Mouse (Mus musculus): ENCODE results near the gene Pllp. TPM values are rescaled to one million over a fixed set of nuclear protein-coding genes. Genes with fewer than 3 reads are reported as not detected.

Gene Pllp
- polyA plus RNA-seq, 1 experiment from 2014 or later: 0.25 TPM

- no peaks in the 10 kb centered on the region for H3K9me3 ChIP-seq (ENCODE audit: control insufficient read depth, low read length)
- H3K4me1 ChIP-seq (replicated peaks; ENCODE audit: control insufficient read depth, insufficient read depth, low read length): no peaks in the 10 kb centered on the region
- no peak overlapping the region for H3K4me2 ChIP-seq (replicated peaks; ENCODE audit: low read depth, low read length)
- no peak overlapping the region for H3K4me3 ChIP-seq (ENCODE audit: low read depth, low read length)
- H3K27ac ChIP-seq (ENCODE audit: low read depth, low read length): no peak overlapping the region
- H3K27me3 ChIP-seq (ENCODE audit: control insufficient read depth, insufficient read depth, low read length): no peaks in the 10 kb centered on the region
- WGBS: 91% methylated on average over 3 of the region's 3 CpGs
- 0 out of 2 replicates have a peak, but pooled peaks cover 5% of the 10 kb centered on the region for H3K36me3 ChIP-seq (ENCODE audit: control insufficient read depth, insufficient read depth, low read length)
- no peak overlapping the region for H3K9ac ChIP-seq (ENCODE audit: low read depth, low read length)
- DNase-seq (ENCODE audit: low spot score): no peak
- ATAC-seq (ENCODE audit: low FRiP score): no peak
Observed at GRCm38 (mm10) chr8:94646165-94646564, 49.9 kb downstream of the Pllp start.

- no peak overlapping the region for H3K4me2 ChIP-seq (replicated peaks; ENCODE audit: low read depth, low read length)
- H3K9ac ChIP-seq (ENCODE audit: low read depth, low read length): no peak overlapping the region
- no peaks in the 10 kb centered on the region for H3K4me1 ChIP-seq (replicated peaks; ENCODE audit: control insufficient read depth, insufficient read depth, low read length)
- DNase-seq (ENCODE audit: low spot score) (no peak), ATAC-seq (ENCODE audit: low FRiP score) (no peak)
- no peaks in the 10 kb centered on the region for H3K27me3 ChIP-seq (ENCODE audit: control insufficient read depth, insufficient read depth, low read length)
- H3K9me3 ChIP-seq (ENCODE audit: control insufficient read depth, low read length): no peaks in the 10 kb centered on the region
- H3K27ac ChIP-seq (ENCODE audit: low read depth, low read length): no peak overlapping the region
- H3K4me3 ChIP-seq (ENCODE audit: low read depth, low read length): no peak overlapping the region
- H3K36me3 ChIP-seq (ENCODE audit: control insufficient read depth, insufficient read depth, low read length): 0 out of 2 replicates have a peak, but pooled peaks cover 5% of the 10 kb centered on the region
- 52% methylated on average over 1 of the region's 1 CpGs for WGBS
Observed at GRCm38 (mm10) chr8:94645202-94645601, 50.9 kb downstream of the Pllp start.

- no peak for DNase-seq (ENCODE audit: low spot score)
- 0 out of 2 replicates have a peak, but pooled peaks cover 12% of the 10 kb centered on the region for H3K36me3 ChIP-seq (ENCODE audit: control insufficient read depth, insufficient read depth, low read length)
- 93% methylated on average over 3 of the region's 3 CpGs for WGBS
- no peaks in the 10 kb centered on the region for H3K27me3 ChIP-seq (ENCODE audit: control insufficient read depth, insufficient read depth, low read length)
- ATAC-seq (ENCODE audit: low FRiP score): no peak
- no peak overlapping the region for H3K9ac ChIP-seq (ENCODE audit: low read depth, low read length)
- H3K4me3 ChIP-seq (ENCODE audit: low read depth, low read length): no peak overlapping the region
- H3K4me2 ChIP-seq (replicated peaks; ENCODE audit: low read depth, low read length): no peak overlapping the region
- no peak overlapping the region for H3K27ac ChIP-seq (ENCODE audit: low read depth, low read length)
- H3K9me3 ChIP-seq (ENCODE audit: control insufficient read depth, low read length): no peaks in the 10 kb centered on the region
- H3K4me1 ChIP-seq (replicated peaks; ENCODE audit: control insufficient read depth, insufficient read depth, low read length): no peaks in the 10 kb centered on the region
Observed at GRCm38 (mm10) chr8:94641938-94642337, 54.1 kb downstream of the Pllp start.

- ATAC-seq (ENCODE audit: low FRiP score): no peak
- no peak overlapping the region for H3K27ac ChIP-seq (ENCODE audit: low read depth, low read length)
- H3K4me2 ChIP-seq (replicated peaks; ENCODE audit: low read depth, low read length): no peak overlapping the region
- H3K36me3 ChIP-seq (ENCODE audit: control insufficient read depth, insufficient read depth, low read length): 0 out of 2 replicates have a peak, but pooled peaks cover 12% of the 10 kb centered on the region
- H3K9me3 ChIP-seq (ENCODE audit: control insufficient read depth, low read length): no peaks in the 10 kb centered on the region
- no peaks in the 10 kb centered on the region for H3K4me1 ChIP-seq (replicated peaks; ENCODE audit: control insufficient read depth, insufficient read depth, low read length)
- no peak overlapping the region for H3K9ac ChIP-seq (ENCODE audit: low read depth, low read length)
- no peak overlapping the region for H3K4me3 ChIP-seq (ENCODE audit: low read depth, low read length)
- no peaks in the 10 kb centered on the region for H3K27me3 ChIP-seq (ENCODE audit: control insufficient read depth, insufficient read depth, low read length)
- no peak for DNase-seq (ENCODE audit: low spot score)
- WGBS: 91% methylated on average over 2 of the region's 2 CpGs
Observed at GRCm38 (mm10) chr8:94641183-94641582, 54.9 kb downstream of the Pllp start.

- H3K27ac ChIP-seq (ENCODE audit: low read depth, low read length): no peak overlapping the region
- no peak overlapping the region for H3K9ac ChIP-seq (ENCODE audit: low read depth, low read length)
- no peak overlapping the region for H3K4me2 ChIP-seq (replicated peaks; ENCODE audit: low read depth, low read length)
- no peaks in the 10 kb centered on the region for H3K4me1 ChIP-seq (replicated peaks; ENCODE audit: control insufficient read depth, insufficient read depth, low read length)
- H3K9me3 ChIP-seq (ENCODE audit: control insufficient read depth, low read length): no peaks in the 10 kb centered on the region
- DNase-seq (ENCODE audit: low spot score) (no peak), ATAC-seq (ENCODE audit: low FRiP score) (no peak)
- no peak overlapping the region for H3K4me3 ChIP-seq (ENCODE audit: low read depth, low read length)
- no peaks in the 10 kb centered on the region for H3K27me3 ChIP-seq (ENCODE audit: control insufficient read depth, insufficient read depth, low read length)
- 0 out of 2 replicates have a peak, but pooled peaks cover 7% of the 10 kb centered on the region for H3K36me3 ChIP-seq (ENCODE audit: control insufficient read depth, insufficient read depth, low read length)
Observed at GRCm38 (mm10) chr8:94634211-94634610, 61.9 kb downstream of the Pllp start.

- Histone ChIP-seq H3K9ac (ENCODE audit: low read depth, low read length) (no peak overlapping the region), H3K4me3 (ENCODE audit: low read depth, low read length) (no peak overlapping the region), H3K27ac (ENCODE audit: low read depth, low read length) (no peak overlapping the region), H3K36me3 (ENCODE audit: control insufficient read depth, insufficient read depth, low read length) (0 out of 2 replicates have a peak, but pooled peaks cover 7% of the 10 kb centered on the region), H3K4me2 (replicated peaks; ENCODE audit: low read depth, low read length) (no peak overlapping the region), H3K27me3 (ENCODE audit: control insufficient read depth, insufficient read depth, low read length) (no peaks in the 10 kb centered on the region), H3K4me1 (replicated peaks; ENCODE audit: control insufficient read depth, insufficient read depth, low read length) (no peaks in the 10 kb centered on the region), H3K9me3 (ENCODE audit: control insufficient read depth, low read length) (no peaks in the 10 kb centered on the region)
- no peak for DNase-seq (ENCODE audit: low spot score)
- 89% methylated on average over 2 of the region's 2 CpGs for WGBS
- no peak for ATAC-seq (ENCODE audit: low FRiP score)
Observed at GRCm38 (mm10) chr8:94633564-94634194, 62.4 kb downstream of the Pllp start.

Other genes with a start within 250 kb of the Pllp start
- gene Cpne2, start 163.3 kb downstream of the Pllp start, polyA plus RNA-seq (2014; fragmentation: Nextera tagmentation; extraction: Ambion mirVana): 9.8 and 10.1 TPM in 2 replicates
- gene Rspry1, start 94.3 kb downstream of the Pllp start, polyA plus RNA-seq (2014; fragmentation: Nextera tagmentation; extraction: Ambion mirVana): 45.5 and 50.4 TPM in 2 replicates
- 110 TPM in 2 replicates for gene Fam192a, start 94.3 kb downstream of the Pllp start, polyA plus RNA-seq (2014; fragmentation: Nextera tagmentation; extraction: Ambion mirVana)
- 65.2 and 94.5 TPM in 2 replicates for gene Arl2bp, start 29.7 kb downstream of the Pllp start, polyA plus RNA-seq (2014; fragmentation: Nextera tagmentation; extraction: Ambion mirVana)
- gene Ccl22, start 49.3 kb upstream of the Pllp start, polyA plus RNA-seq (2014; fragmentation: Nextera tagmentation; extraction: Ambion mirVana): not detected in 2 replicates
- 9.9 and 10.9 TPM in 2 replicates for gene Cx3cl1, start 75.7 kb upstream of the Pllp start, polyA plus RNA-seq (2014; fragmentation: Nextera tagmentation; extraction: Ambion mirVana)
- not detected in 2 replicates for gene Ccl17, start 114.2 kb upstream of the Pllp start, polyA plus RNA-seq (2014; fragmentation: Nextera tagmentation; extraction: Ambion mirVana)
- 52.3 and 55.0 TPM in 2 replicates for gene Coq9, start 142.0 kb upstream of the Pllp start, polyA plus RNA-seq (2014; fragmentation: Nextera tagmentation; extraction: Ambion mirVana)
- gene Ciapin1, start 142.1 kb upstream of the Pllp start, polyA plus RNA-seq (2014; fragmentation: Nextera tagmentation; extraction: Ambion mirVana): 124 and 145 TPM in 2 replicates
- 159 and 165 TPM in 2 replicates for gene Polr2c, start 161.2 kb upstream of the Pllp start, polyA plus RNA-seq (2014; fragmentation: Nextera tagmentation; extraction: Ambion mirVana)
- 13.5 and 14.7 TPM in 2 replicates for gene Dok4, start 180.1 kb upstream of the Pllp start, polyA plus RNA-seq (2014; fragmentation: Nextera tagmentation; extraction: Ambion mirVana)
- 18.5 and 19.2 TPM in 2 replicates for gene Ccdc102a, start 221.8 kb upstream of the Pllp start, polyA plus RNA-seq (2014; fragmentation: Nextera tagmentation; extraction: Ambion mirVana)
- gene Adgrg5, start 227.4 kb upstream of the Pllp start, polyA plus RNA-seq (2014; fragmentation: Nextera tagmentation; extraction: Ambion mirVana): 0.14 TPM in 2 replicates